In the genomic region with DNA sequence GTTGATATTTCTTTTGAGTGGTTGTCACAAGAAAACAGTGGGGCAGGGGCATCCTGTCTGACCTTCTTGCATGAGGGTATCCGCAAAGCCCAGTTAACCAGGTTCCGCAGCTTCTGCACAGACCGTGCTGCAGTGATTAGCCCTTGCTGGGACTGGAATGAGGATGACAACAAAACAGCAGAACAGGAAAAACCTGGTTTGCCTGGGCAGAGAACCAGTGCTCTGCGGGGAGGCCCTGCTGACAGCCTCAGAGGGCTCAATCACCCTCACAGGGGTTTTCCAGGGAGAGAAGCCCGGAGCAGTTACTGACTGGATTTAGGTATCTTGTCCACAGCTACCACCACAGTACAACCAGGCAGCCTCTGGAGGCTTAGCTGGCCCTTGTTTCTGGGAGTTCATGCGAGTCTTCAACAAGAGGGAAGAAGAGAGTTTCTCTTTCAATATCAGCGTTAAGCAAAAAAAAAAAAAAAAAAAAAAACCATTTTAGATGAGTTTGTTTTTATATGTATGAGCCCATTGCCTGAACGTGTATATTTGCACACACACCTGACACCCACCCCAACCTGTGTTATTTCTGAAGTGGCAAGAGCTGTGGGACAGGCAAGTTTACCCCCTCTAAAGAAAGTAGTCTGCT, we compare ENCODE assay signal across 9 mouse cellular contexts. TPM values are rescaled to one million over a fixed set of nuclear protein-coding genes. Genes with fewer than 3 reads are reported as not detected.
DNase-seq lines count a peak whose midpoint lies in the region; ATAC-seq and TF ChIP-seq lines count a peak whose summit lies in the region.
"Had no signal": no experiment of that assay in that cellular context is flagged by ENCODE, and none has a peak within 500 bp of the region (broad histone marks: within the 10 kb centered on the region; RNA-seq: fewer than 3 reads in every experiment).

No protein-coding gene starts in this region.

- TF ChIP-seq CTCF in stomach, postnatal 0 days (IDR thresholded peaks at IDR 0.05; ENCODE audit: low read depth), result no peak

- H3K27me3 ChIP-seq in stomach, postnatal 0 days (ENCODE audit: control insufficient read depth, insufficient read depth, low read length), result no peaks in the 10 kb centered on the region
- H3K27me3 ChIP-seq: embryonic facial prominence, embryonic 12.5 days had no signal

- H3K9ac ChIP-seq in stomach, postnatal 0 days (ENCODE audit: low read length), result no peak overlapping the region
- H3K9ac ChIP-seq: embryonic facial prominence, embryonic 12.5 days had no signal

- WGBS in stomach, postnatal 0 days, result 36% methylated on average over 8 of the region's 8 CpGs

- no peak overlapping the region for H3K4me2 ChIP-seq in stomach, postnatal 0 days (replicated peaks; ENCODE audit: low read depth)
- H3K4me2 ChIP-seq: embryonic facial prominence, embryonic 12.5 days had no signal

- 0 out of 2 replicates have a peak, but pooled peaks have one; percentile 38 for ATAC-seq in cerebellum, adult (ENCODE audit: insufficient number of reproducible peaks, low FRiP score, low TSS enrichment)
- ATAC-seq in stomach, postnatal 0 days (ENCODE audit: low FRiP score, low TSS enrichment), result peak; percentile 48; the same call in 1 of the 2 replicates

- no peak overlapping the region for H3K4me3 ChIP-seq in stomach, postnatal 0 days (ENCODE audit: low read depth, low read length)
- H3K4me3 ChIP-seq: embryonic facial prominence, embryonic 12.5 days had no signal

- H3K36me3 ChIP-seq in stomach, postnatal 0 days (ENCODE audit: control insufficient read depth, insufficient read depth, low read length), result no peaks in the 10 kb centered on the region
- H3K36me3 ChIP-seq: embryonic facial prominence, embryonic 12.5 days had no signal

- H3K9me3 ChIP-seq in stomach, postnatal 0 days (ENCODE audit: control insufficient read depth, low read length), result no peaks in the 10 kb centered on the region
- H3K9me3 ChIP-seq: embryonic facial prominence, embryonic 12.5 days had no signal

- H3K4me1 ChIP-seq in stomach, postnatal 0 days (replicated peaks; ENCODE audit: control insufficient read depth, insufficient read depth), result peaks cover 10% of the 10 kb centered on the region; the same call in 1 of the 2 replicates

- H3K27ac ChIP-seq in stomach, postnatal 0 days (replicated peaks), result peak overlapping the region; percentile 30
- H3K27ac ChIP-seq: embryonic facial prominence, embryonic 12.5 days had no signal

- peak; percentile 74 for TF ChIP-seq EP300 in stomach, postnatal 0 days (optimal IDR thresholded peaks at IDR 0.05)

- DNase-seq in cerebellum, adult 11-12 months, result no peak
- peak; percentile 10 for DNase-seq in ovary, postnatal 10 days (ENCODE audit: low spot score)
- no peak for DNase-seq in ovary, adult 18-20 months (ENCODE audit: low spot score)
- DNase-seq in kidney, adult 9 months, result peak; percentile 40
- peak; percentile 69 for DNase-seq in stomach, postnatal 0 days (ENCODE audit: low spot score)
- DNase-seq in left cerebral cortex, adult 8-10 months (ENCODE audit: low spot score in 2 of 2), result no peak
- no peak for DNase-seq in spleen, postnatal 14 days (ENCODE audit: low spot score in 2 of 2)

RNA-seq across cellular contexts. Expression of gene Psma6, which starts 49.9 kb away (rescaled TPM):
- 357 and 358 TPM in 2 replicates for polyA plus RNA-seq in stomach, postnatal 0 days (2015; fragmentation: Nextera tagmentation; extraction: Ambion mirVana)
- 100 to 1,000 TPM; 137 to 150 (median 142) TPM for total RNA-seq in left cerebral cortex, adult 8-10 months (2022)

RNA-seq across cellular contexts. Expression of gene Nfkbia, which starts 58.5 kb away (rescaled TPM):
- 110 and 119 TPM in 2 replicates for polyA plus RNA-seq in stomach, postnatal 0 days (2015; fragmentation: Nextera tagmentation; extraction: Ambion mirVana)
- 10 to 100 TPM; 30.4 to 36.8 (median 35.1) TPM for total RNA-seq in left cerebral cortex, adult 8-10 months (2022)

Comparison
In these comparisons a context has a peak if more than half of its experiments do, and no peak if none do; other contexts are left out.
1. DNase-seq: peak in ovary, postnatal 10 days (single experiment), kidney, adult 9 months (single experiment) and stomach, postnatal 0 days (single experiment); none in cerebellum, adult 11-12 months (single experiment), ovary, adult 18-20 months (single experiment), left cerebral cortex, adult 8-10 months (0 of 2) and spleen, postnatal 14 days (0 of 2).